Mouse (Mus musculus): ENCODE data around the gene Osgep. TPM values are rescaled to one million over a fixed set of nuclear protein-coding genes. Genes with fewer than 3 reads are reported as not detected.
A peak's percentile ranks its signal among the peaks of the same experiment; 100 is the strongest.
"Not testable (repeated sequence)": the region's sequence is repeated elsewhere in the genome, so short reads cannot be mapped to it uniquely, and the experiment has no call there.

Gene Osgep
- polyA plus RNA-seq, 2 experiments = 137 to 164 TPM

- H3K9ac ChIP-seq (ENCODE audit: low read depth, low read length, severe bottlenecking) = no peak overlapping the region
- H3K27me3 ChIP-seq (ENCODE audit: control insufficient read depth, insufficient read depth, low read length) = no peaks in the 10 kb centered on the region
- TF ChIP-seq POLR2A (IDR thresholded peaks at IDR 0.05; ENCODE audit: borderline replicate concordance, extremely low read depth, insufficient read depth, insufficient read length) = no peak
- no peaks in the 10 kb centered on the region for H3K4me1 ChIP-seq (ENCODE audit: control insufficient read depth, insufficient read depth, low read length)
- no peak overlapping the region for H3K27ac ChIP-seq (replicated peaks; ENCODE audit: low read depth, low read length)
- no peak overlapping the region for H3K4me2 ChIP-seq (replicated peaks; ENCODE audit: low read depth, low read length, severe bottlenecking)
- ATAC-seq (ENCODE audit: low FRiP score, low read depth) (no peak), DNase-seq (ENCODE audit: low spot score) (no peak)
- H3K4me3 ChIP-seq (replicated peaks; ENCODE audit: low read length) = no peak overlapping the region
- WGBS = 27% methylated on average over 1 of the region's 1 CpGs
- H3K9me3 ChIP-seq (ENCODE audit: control insufficient read depth, low read length) = no peaks in the 10 kb centered on the region
- no peaks in the 10 kb centered on the region for H3K36me3 ChIP-seq (ENCODE audit: control insufficient read depth, insufficient read depth, low read length)
Measured at GRCm38 (mm10) chr14:50969041-50969440, 44.3 kb upstream of the Osgep start.

DNA sequence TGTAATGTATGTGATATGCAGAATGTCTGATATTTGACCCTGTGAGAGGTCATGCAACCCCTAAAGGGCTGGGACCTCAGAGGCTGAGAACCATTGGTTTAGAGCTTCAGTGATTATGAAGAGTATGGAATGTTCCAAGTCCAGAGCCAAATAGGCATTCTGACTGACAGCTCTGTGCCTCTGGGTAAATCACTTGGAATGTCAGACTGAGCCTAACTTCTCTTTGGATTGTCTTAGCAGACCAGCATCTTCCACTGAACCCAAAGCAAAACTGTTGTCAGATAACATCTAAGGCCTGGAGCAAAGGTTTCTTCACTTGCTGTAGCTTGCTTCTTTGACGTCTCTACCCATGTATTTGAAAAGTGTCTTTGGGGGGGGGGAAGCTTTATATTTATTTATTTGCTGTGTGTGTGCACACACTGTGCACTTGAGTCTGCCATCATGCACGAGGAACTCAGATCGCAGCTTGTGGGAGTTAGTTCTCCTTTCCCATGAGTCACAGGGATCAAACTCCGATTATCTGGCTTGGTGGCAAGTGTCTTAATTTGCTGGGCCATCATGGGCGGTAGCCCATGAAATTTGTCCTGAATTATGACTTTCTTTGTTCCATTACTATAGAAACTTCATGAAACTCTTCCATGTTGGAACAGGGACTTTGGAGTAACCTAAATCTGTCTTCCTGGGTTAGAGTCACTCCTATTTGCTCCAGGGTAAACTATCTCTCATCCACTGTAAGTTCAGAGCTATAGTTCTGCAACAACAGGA, 43.7 kb upstream of the Osgep start:
- TF ChIP-seq POLR2A (IDR thresholded peaks at IDR 0.05; ENCODE audit: borderline replicate concordance, extremely low read depth, insufficient read depth, insufficient read length) = no peak
- H3K9me3 ChIP-seq (ENCODE audit: control insufficient read depth, low read length) = no peaks in the 10 kb centered on the region
- no peak for ATAC-seq (ENCODE audit: low FRiP score, low read depth)
- H3K4me3 ChIP-seq (replicated peaks; ENCODE audit: low read length) = no peak overlapping the region
- H3K27ac ChIP-seq (replicated peaks; ENCODE audit: low read depth, low read length) = no peak overlapping the region
- H3K36me3 ChIP-seq (ENCODE audit: control insufficient read depth, insufficient read depth, low read length) = no peaks in the 10 kb centered on the region
- no peak overlapping the region for H3K4me2 ChIP-seq (replicated peaks; ENCODE audit: low read depth, low read length, severe bottlenecking)
- no peaks in the 10 kb centered on the region for H3K27me3 ChIP-seq (ENCODE audit: control insufficient read depth, insufficient read depth, low read length)
- WGBS = 81% methylated on average over 5 of the region's 5 CpGs
- H3K9ac ChIP-seq (ENCODE audit: low read depth, low read length, severe bottlenecking) = no peak overlapping the region
- no peaks in the 10 kb centered on the region for H3K4me1 ChIP-seq (ENCODE audit: control insufficient read depth, insufficient read depth, low read length)
- no peak for DNase-seq (ENCODE audit: low spot score)

DNA sequence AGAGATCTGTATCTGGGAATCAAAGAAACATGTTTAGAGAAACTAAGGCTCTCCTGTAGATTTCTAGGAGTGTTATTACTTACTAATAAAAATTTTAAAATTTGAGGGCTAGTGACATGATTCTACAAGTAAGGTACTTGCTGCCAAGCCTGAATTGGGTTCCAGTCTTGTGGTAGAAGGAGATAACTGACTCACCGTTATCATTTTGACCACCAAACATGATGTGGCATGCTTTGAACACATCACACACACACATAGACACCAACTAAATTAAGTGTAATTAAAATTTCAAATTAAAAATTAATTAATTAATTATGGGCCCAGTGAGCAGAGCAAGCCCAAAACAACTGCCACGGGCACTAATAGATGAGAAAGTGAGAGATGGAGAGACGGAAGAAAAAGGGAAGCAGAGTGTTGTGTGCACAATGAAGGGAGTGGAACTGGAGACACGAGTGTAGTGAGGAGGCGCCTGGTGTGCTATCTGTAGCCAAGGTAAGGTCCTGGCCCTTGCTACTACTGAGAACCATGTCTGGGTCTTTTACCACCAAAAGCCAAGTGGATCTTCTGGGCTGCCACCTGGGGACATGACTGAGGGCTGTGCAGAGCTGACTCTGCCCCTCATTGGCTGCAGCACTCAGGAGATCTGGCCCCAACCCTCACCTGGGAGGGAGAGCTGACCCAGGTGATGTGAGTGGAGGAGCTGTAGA, 33.7 kb upstream of the Osgep start:
- not testable (repeated sequence) for H3K4me3 ChIP-seq (replicated peaks; ENCODE audit: low read length); H3K36me3 ChIP-seq (ENCODE audit: control insufficient read depth, insufficient read depth, low read length); H3K4me1 ChIP-seq (ENCODE audit: control insufficient read depth, insufficient read depth, low read length); ATAC-seq (ENCODE audit: low FRiP score, low read depth); H3K27me3 ChIP-seq (ENCODE audit: control insufficient read depth, insufficient read depth, low read length); H3K9ac ChIP-seq (ENCODE audit: low read depth, low read length, severe bottlenecking); H3K27ac ChIP-seq (replicated peaks; ENCODE audit: low read depth, low read length); H3K9me3 ChIP-seq (ENCODE audit: control insufficient read depth, low read length); DNase-seq (ENCODE audit: low spot score); H3K4me2 ChIP-seq (replicated peaks; ENCODE audit: low read depth, low read length, severe bottlenecking)
- WGBS = 90% methylated on average over 5 of the region's 5 CpGs

GRCm38 (mm10) chr14:50957146-50957545, 32.5 kb upstream of the Osgep start:
- H3K9me3 ChIP-seq (ENCODE audit: control insufficient read depth, low read length); H3K36me3 ChIP-seq (ENCODE audit: control insufficient read depth, insufficient read depth, low read length); ATAC-seq (ENCODE audit: low FRiP score, low read depth); H3K27me3 ChIP-seq (ENCODE audit: control insufficient read depth, insufficient read depth, low read length); H3K9ac ChIP-seq (ENCODE audit: low read depth, low read length, severe bottlenecking); H3K4me1 ChIP-seq (ENCODE audit: control insufficient read depth, insufficient read depth, low read length); H3K4me2 ChIP-seq (replicated peaks; ENCODE audit: low read depth, low read length, severe bottlenecking); DNase-seq (ENCODE audit: low spot score); H3K27ac ChIP-seq (replicated peaks; ENCODE audit: low read depth, low read length); H3K4me3 ChIP-seq (replicated peaks; ENCODE audit: low read length): not testable (repeated sequence)
- 66% methylated on average over 3 of the region's 3 CpGs for WGBS

GRCm38 (mm10) chr14:50956724-50957123, 32.0 kb upstream of the Osgep start:
- not testable (repeated sequence) for H3K4me1 ChIP-seq (ENCODE audit: control insufficient read depth, insufficient read depth, low read length); H3K36me3 ChIP-seq (ENCODE audit: control insufficient read depth, insufficient read depth, low read length); H3K9me3 ChIP-seq (ENCODE audit: control insufficient read depth, low read length); ATAC-seq (ENCODE audit: low FRiP score, low read depth); H3K9ac ChIP-seq (ENCODE audit: low read depth, low read length, severe bottlenecking); H3K4me3 ChIP-seq (replicated peaks; ENCODE audit: low read length); H3K27me3 ChIP-seq (ENCODE audit: control insufficient read depth, insufficient read depth, low read length); H3K27ac ChIP-seq (replicated peaks; ENCODE audit: low read depth, low read length); DNase-seq (ENCODE audit: low spot score)
- WGBS = 82% methylated on average over 6 of the region's 6 CpGs
- H3K4me2 ChIP-seq (replicated peaks; ENCODE audit: low read depth, low read length, severe bottlenecking) = 0 out of 2 replicates have a peak overlapping the region, but pooled peaks have one; percentile 19

GRCm38 (mm10) chr14:50955942-50956508, 31.3 kb upstream of the Osgep start, which contains the start of gene Pnp2:
Gene Pnp2, plus strand, starts transcription at chr14:50955992.
- H3K4me2 ChIP-seq (replicated peaks; ENCODE audit: low read depth, low read length, severe bottlenecking) = peak within 1 kb of the TSS; percentile 19; the same call in 1 of the 2 replicates
- not testable (repeated sequence) for H3K36me3 ChIP-seq (ENCODE audit: control insufficient read depth, insufficient read depth, low read length); H3K27me3 ChIP-seq (ENCODE audit: control insufficient read depth, insufficient read depth, low read length); H3K9ac ChIP-seq (ENCODE audit: low read depth, low read length, severe bottlenecking); H3K4me1 ChIP-seq (ENCODE audit: control insufficient read depth, insufficient read depth, low read length); H3K27ac ChIP-seq (replicated peaks; ENCODE audit: low read depth, low read length); H3K9me3 ChIP-seq (ENCODE audit: control insufficient read depth, low read length); H3K4me3 ChIP-seq (replicated peaks; ENCODE audit: low read length); DNase-seq (ENCODE audit: low spot score)
- 6% methylated on average over 17 of the region's 19 CpGs for WGBS
- ATAC-seq (ENCODE audit: low FRiP score, low read depth) = peak; percentile 74
